ENCODE assay signal across 8 mouse cellular contexts in the genomic region with DNA sequence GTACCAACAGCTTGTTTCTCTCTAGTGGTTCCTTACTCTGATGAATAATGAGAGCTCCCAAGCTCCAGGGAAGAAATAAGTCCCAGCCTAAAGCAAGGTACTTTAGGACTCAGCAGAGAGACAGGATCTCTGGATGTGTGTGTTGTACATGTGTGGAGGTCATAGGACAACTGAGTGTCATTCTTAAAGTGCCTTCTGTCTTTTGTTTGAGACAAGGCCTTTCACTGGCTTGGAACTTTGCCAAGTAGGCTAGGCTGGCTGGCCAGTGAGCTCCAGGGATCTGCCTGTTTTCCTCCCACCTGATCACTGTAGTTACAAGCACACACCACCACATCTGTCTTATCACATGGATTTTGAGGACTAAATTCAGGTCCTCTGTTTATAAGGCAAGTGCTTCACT. TPM values are rescaled to one million over a fixed set of nuclear protein-coding genes. Genes with fewer than 3 reads are reported as not detected.
A peak's percentile ranks its signal among the peaks of the same experiment; 100 is the strongest.
DNase-seq lines count a peak whose midpoint lies in the region; ATAC-seq and TF ChIP-seq lines count a peak whose summit lies in the region.

No protein-coding gene starts in this region.

- no peak for ATAC-seq in embryonic facial prominence, embryonic 13.5 days (ENCODE audit: insufficient number of reproducible peaks, insufficient read depth, low FRiP score, low TSS enrichment, low read depth)
- no peak for ATAC-seq in lung, embryonic 14.5 days (ENCODE audit: insufficient read depth)
- no peak for ATAC-seq in heart, embryonic 12.5 days (ENCODE audit: insufficient number of reproducible peaks, low FRiP score)
- ATAC-seq in midbrain, embryonic 15.5 days (replicated peaks) = no peak
- no peak for ATAC-seq in CD4-positive, CD25-positive, alpha-beta regulatory T cell, adult 4 months
- ATAC-seq in liver, embryonic 12.5 days = no peak

- no peak overlapping the region for H3K9ac ChIP-seq in embryonic facial prominence, embryonic 13.5 days
- H3K9ac ChIP-seq in lung, embryonic 14.5 days = no peak overlapping the region
- H3K9ac ChIP-seq in heart, embryonic 12.5 days = no peak overlapping the region
- H3K9ac ChIP-seq in midbrain, embryonic 15.5 days = no peak overlapping the region
- H3K9ac ChIP-seq in liver, embryonic 12.5 days = no peak overlapping the region

- H3K4me1 ChIP-seq in embryonic facial prominence, embryonic 13.5 days = peaks cover 12% of the 10 kb centered on the region; the same call in 1 of the 2 replicates
- H3K4me1 ChIP-seq in embryonic facial prominence, embryonic 10.5 days = peaks cover 14% of the 10 kb centered on the region
- H3K4me1 ChIP-seq in lung, embryonic 14.5 days (ENCODE audit: insufficient read depth) = no peaks in the 10 kb centered on the region
- H3K4me1 ChIP-seq in lung, adult 2 months (ENCODE audit: control insufficient read depth, insufficient read depth, low read length) = peaks cover 5% of the 10 kb centered on the region
- peaks cover 30% of the 10 kb centered on the region for H3K4me1 ChIP-seq in heart, embryonic 12.5 days (replicated peaks)
- H3K4me1 ChIP-seq in midbrain, embryonic 15.5 days = peaks cover 23% of the 10 kb centered on the region
- H3K4me1 ChIP-seq in liver, embryonic 12.5 days = peaks cover 13% of the 10 kb centered on the region

- peak overlapping the region; percentile 2; the same call in 1 of the 2 replicates for H3K27ac ChIP-seq in embryonic facial prominence, embryonic 13.5 days
- no peak overlapping the region for H3K27ac ChIP-seq in embryonic facial prominence, embryonic 10.5 days (replicated peaks)
- no peak overlapping the region; the same call in 1 of the 2 replicates for H3K27ac ChIP-seq in lung, embryonic 14.5 days (ENCODE audit: low read depth)
- peak overlapping the region; percentile 62 for H3K27ac ChIP-seq in heart, embryonic 12.5 days (ENCODE audit: poor library complexity, severe bottlenecking)
- 0 out of 2 replicates have a peak overlapping the region, but pooled peaks have one; percentile 13 for H3K27ac ChIP-seq in midbrain, embryonic 15.5 days
- no peak overlapping the region for H3K27ac ChIP-seq in liver, embryonic 12.5 days

- H3K4me2 ChIP-seq in embryonic facial prominence, embryonic 13.5 days = no peak overlapping the region
- no peak overlapping the region for H3K4me2 ChIP-seq in lung, embryonic 14.5 days
- no peak overlapping the region for H3K4me2 ChIP-seq in heart, embryonic 12.5 days
- H3K4me2 ChIP-seq in midbrain, embryonic 15.5 days = no peak overlapping the region
- H3K4me2 ChIP-seq in liver, embryonic 12.5 days = no peak overlapping the region

- H3K4me3 ChIP-seq in embryonic facial prominence, embryonic 13.5 days = no peak overlapping the region
- no peak overlapping the region for H3K4me3 ChIP-seq in embryonic facial prominence, embryonic 10.5 days
- no peak overlapping the region for H3K4me3 ChIP-seq in lung, embryonic 14.5 days (ENCODE audit: low read depth, low read length)
- no peak overlapping the region for H3K4me3 ChIP-seq in lung, adult 2 months (replicated peaks; ENCODE audit: extremely low read depth, low read depth, low read length)
- H3K4me3 ChIP-seq in heart, embryonic 12.5 days = no peak overlapping the region
- no peak overlapping the region for H3K4me3 ChIP-seq in midbrain, embryonic 15.5 days
- no peak overlapping the region for H3K4me3 ChIP-seq in liver, embryonic 12.5 days

- TF ChIP-seq CTCF in lung, embryonic 14.5 days (IDR thresholded peaks at IDR 0.05; ENCODE audit: low read depth) = no peak
- no peak for TF ChIP-seq CTCF in lung, adult 2 months (IDR thresholded peaks at IDR 0.05; ENCODE audit: insufficient read depth, low read length)

- H3K27me3 ChIP-seq in embryonic facial prominence, embryonic 13.5 days = no peaks in the 10 kb centered on the region
- no peaks in the 10 kb centered on the region for H3K27me3 ChIP-seq in embryonic facial prominence, embryonic 10.5 days (replicated peaks; ENCODE audit: low read depth, poor library complexity, severe bottlenecking)
- H3K27me3 ChIP-seq in lung, embryonic 14.5 days (ENCODE audit: insufficient read depth, low read length) = no peaks in the 10 kb centered on the region
- H3K27me3 ChIP-seq in heart, embryonic 12.5 days (replicated peaks) = no peaks in the 10 kb centered on the region
- H3K27me3 ChIP-seq in midbrain, embryonic 15.5 days (replicated peaks) = no peaks in the 10 kb centered on the region
- H3K27me3 ChIP-seq in liver, embryonic 12.5 days (replicated peaks) = no peaks in the 10 kb centered on the region

- TF ChIP-seq POLR2A in lung, adult 2 months (IDR thresholded peaks at IDR 0.05; ENCODE audit: borderline replicate concordance, extremely low read depth, low read depth, low read length) = no peak

- no peak for DNase-seq in embryonic facial prominence, embryonic 10.5 days (ENCODE audit: low spot score)
- DNase-seq in lung, embryonic 14.5 days = peak; percentile 68
- DNase-seq in lung, adult 2 months = no peak

- H3K9me3 ChIP-seq in embryonic facial prominence, embryonic 13.5 days = no peaks in the 10 kb centered on the region
- H3K9me3 ChIP-seq in embryonic facial prominence, embryonic 10.5 days = no peaks in the 10 kb centered on the region
- no peaks in the 10 kb centered on the region for H3K9me3 ChIP-seq in lung, embryonic 14.5 days (ENCODE audit: low read depth, low read length)
- H3K9me3 ChIP-seq in heart, embryonic 12.5 days (replicated peaks) = no peaks in the 10 kb centered on the region
- no peaks in the 10 kb centered on the region for H3K9me3 ChIP-seq in midbrain, embryonic 15.5 days
- no peaks in the 10 kb centered on the region for H3K9me3 ChIP-seq in liver, embryonic 12.5 days (replicated peaks)

- H3K36me3 ChIP-seq in embryonic facial prominence, embryonic 13.5 days = peaks cover 91% of the 10 kb centered on the region
- H3K36me3 ChIP-seq in embryonic facial prominence, embryonic 10.5 days (replicated peaks) = peaks cover 98% of the 10 kb centered on the region
- peaks cover 81% of the 10 kb centered on the region for H3K36me3 ChIP-seq in lung, embryonic 14.5 days (ENCODE audit: insufficient read depth)
- H3K36me3 ChIP-seq in heart, embryonic 12.5 days = peaks cover 92% of the 10 kb centered on the region
- H3K36me3 ChIP-seq in midbrain, embryonic 15.5 days (replicated peaks) = peaks cover 19% of the 10 kb centered on the region; the same call in 1 of the 2 replicates
- H3K36me3 ChIP-seq in liver, embryonic 12.5 days = peaks cover 94% of the 10 kb centered on the region

RNA-seq across cellular contexts. Expression of a gene that starts 28.5 kb away (rescaled TPM):
- 295 and 315 TPM in 2 replicates for polyA plus RNA-seq in embryonic facial prominence, embryonic 13.5 days (2015; fragmentation: Nextera tagmentation; extraction: Ambion mirVana)
- 251 and 270 TPM in 2 replicates for polyA plus RNA-seq in embryonic facial prominence, embryonic 10.5 days (2016; fragmentation: Nextera tagmentation; extraction: Ambion mirVana)
- polyA plus RNA-seq in lung, embryonic 14.5 days (2014; fragmentation: Nextera tagmentation; extraction: Ambion mirVana) = 263 and 267 TPM in 2 replicates
- polyA plus RNA-seq in lung, adult 2 months (2012; rRNA removed) = 242 and 274 TPM in 2 replicates
- polyA plus RNA-seq in heart, embryonic 12.5 days (2016; fragmentation: Nextera tagmentation; extraction: Ambion mirVana) = 239 and 245 TPM in 2 replicates
- 401 and 421 TPM in 2 replicates for polyA plus RNA-seq in midbrain, embryonic 15.5 days (2015; fragmentation: Nextera tagmentation; extraction: Ambion mirVana)
- 10 to 100 TPM; 28.1 to 40.3 TPM for polyA plus RNA-seq in CD4-positive, CD25-positive, alpha-beta regulatory T cell, adult 4 months (2017; shearing (Covaris generic))
- 70.3 and 71.0 TPM in 2 replicates for polyA plus RNA-seq in liver, embryonic 12.5 days (2016; fragmentation: Nextera tagmentation; extraction: Ambion mirVana)

Comparison
In these comparisons a context has a peak if more than half of its experiments do, and no peak if none do; other contexts are left out.
1. H3K27ac ChIP-seq: peak in embryonic facial prominence, embryonic 13.5 days (single experiment), heart, embryonic 12.5 days (single experiment) and midbrain, embryonic 15.5 days (single experiment); none in embryonic facial prominence, embryonic 10.5 days (single experiment), lung, embryonic 14.5 days (single experiment) and liver, embryonic 12.5 days (single experiment).